Mouse (Mus musculus) cerebellum, postnatal 10 days (tissue): ENCODE results near the gene Tenm2.

Experiments used
- DNase-seq, 2 experiments: peaks; one replicate each; pipeline ENCODE4 v3.0.0; 2021; ENCODE audit warnings: mixed read lengths in 2 of 2

Tenm2 gene

GRCm38 (mm10) chr11:36338424-36338823, 897.3 kb downstream of the Tenm2 start:
- no peak for DNase-seq

GRCm38 (mm10) chr11:36337063-36337462, 898.7 kb downstream of the Tenm2 start:
- DNase-seq, result no peak

GRCm38 (mm10) chr11:36335147-36335546, 900.6 kb downstream of the Tenm2 start:
- DNase-seq, result no peak

GRCm38 (mm10) chr11:36334100-36334735, 901.5 kb downstream of the Tenm2 start:
- peak in 1 of 2 experiments; percentile 35 for DNase-seq

GRCm38 (mm10) chr11:36332222-36332621, 903.5 kb downstream of the Tenm2 start:
- no peak for DNase-seq

- DNase-seq, result no peak
Observed at GRCm38 (mm10) chr11:36331408-36332178, 904.2 kb downstream of the Tenm2 start.

GRCm38 (mm10) chr11:36327243-36327642, 908.5 kb downstream of the Tenm2 start:
- peak; percentile 93 to 96 for DNase-seq

- no peak for DNase-seq
Observed at GRCm38 (mm10) chr11:36309317-36309716, 926.4 kb downstream of the Tenm2 start.

- DNase-seq, result peak; percentile 42 to 43
Observed at GRCm38 (mm10) chr11:36307276-36307675, 928.5 kb downstream of the Tenm2 start.

GRCm38 (mm10) chr11:36305348-36305950, 930.3 kb downstream of the Tenm2 start:
- no peak for DNase-seq

GRCm38 (mm10) chr11:36302913-36303371, 932.8 kb downstream of the Tenm2 start:
- DNase-seq, result no peak

GRCm38 (mm10) chr11:36302096-36302495, 933.7 kb downstream of the Tenm2 start:
- DNase-seq, result peak; percentile 81 to 85

- peak in 1 of 2 experiments; percentile 45 for DNase-seq
Observed at GRCm38 (mm10) chr11:36296568-36296967, 939.2 kb downstream of the Tenm2 start.

GRCm38 (mm10) chr11:36292206-36292605, 943.6 kb downstream of the Tenm2 start:
- peak; percentile 21 to 25 for DNase-seq

- no peak for DNase-seq
Observed at GRCm38 (mm10) chr11:36286246-36286645, 949.5 kb downstream of the Tenm2 start.

GRCm38 (mm10) chr11:36280533-36280932, 955.2 kb downstream of the Tenm2 start:
- no peak for DNase-seq

GRCm38 (mm10) chr11:36277903-36278215, 957.9 kb downstream of the Tenm2 start:
- DNase-seq, result no peak

GRCm38 (mm10) chr11:36277192-36277902, 958.4 kb downstream of the Tenm2 start:
- peak in 1 of 2 experiments; percentile 20 for DNase-seq

GRCm38 (mm10) chr11:36276015-36276414, 959.7 kb downstream of the Tenm2 start:
- DNase-seq, result no peak

GRCm38 (mm10) chr11:36272149-36272548, 963.6 kb downstream of the Tenm2 start:
- DNase-seq, result peak in 1 of 2 experiments; percentile 31

- DNase-seq, result no peak
Observed at GRCm38 (mm10) chr11:36269945-36270344, 965.8 kb downstream of the Tenm2 start.

- peak; percentile 67 to 70 for DNase-seq
Observed at GRCm38 (mm10) chr11:36264776-36265466, 970.8 kb downstream of the Tenm2 start.
